Mouse (Mus musculus): ENCODE measurements at regions not wholly inside any gene's neighbourhood (a gene's known extent, or its start where the extent isn't known, plus 50 kb on each side); places are given as distances from the start of the nearest gene placed in this dataset.

DNA sequence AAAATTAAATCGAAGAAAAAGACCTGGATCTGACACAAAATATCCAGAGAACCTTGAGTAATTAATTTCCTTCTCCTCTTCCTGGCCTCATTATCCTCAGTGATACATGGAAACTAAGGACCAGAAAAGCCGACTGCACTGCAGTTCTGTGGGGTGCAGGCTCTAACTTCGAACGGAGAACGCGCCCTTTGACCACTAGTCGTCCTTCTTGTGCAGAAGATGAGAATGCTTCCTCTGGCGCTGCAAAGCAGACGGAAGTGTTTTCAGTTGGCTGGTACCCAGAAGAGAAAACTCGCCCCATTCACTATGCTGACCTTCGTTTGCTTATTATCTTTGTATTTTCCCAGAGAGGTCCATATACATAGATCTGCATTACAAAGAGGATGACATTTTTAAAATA is 117.7 kb downstream of the Csl start:
- H3K4me2 ChIP-seq, result no peak overlapping the region
- H3K36me3 ChIP-seq, result no peaks in the 10 kb centered on the region
- no peak for ATAC-seq (ENCODE audit: insufficient number of reproducible peaks, low FRiP score, low TSS enrichment, low read depth)
- H3K4me1 ChIP-seq, result 0 out of 2 replicates have a peak, but pooled peaks cover 4% of the 10 kb centered on the region
- no peaks in the 10 kb centered on the region; the same call in 1 of the 2 replicates for H3K27me3 ChIP-seq
- H3K9ac ChIP-seq, result no peak overlapping the region
- H3K4me3 ChIP-seq, result no peak overlapping the region
- H3K27ac ChIP-seq, result no peak overlapping the region
- 11% methylated on average over 11 of the region's 11 CpGs for WGBS
- no peaks in the 10 kb centered on the region for H3K9me3 ChIP-seq

GRCm38 (mm10) chr10:99642201-99642827 is 117.1 kb downstream of the Csl start:
- H3K9me3 ChIP-seq, result no peaks in the 10 kb centered on the region
- H3K27ac ChIP-seq, result no peak overlapping the region
- H3K4me2 ChIP-seq, result no peak overlapping the region
- ATAC-seq (ENCODE audit: insufficient number of reproducible peaks, low FRiP score, low TSS enrichment, low read depth), result no peak
- 0 out of 2 replicates have a peak, but pooled peaks cover 4% of the 10 kb centered on the region for H3K4me1 ChIP-seq
- no peaks in the 10 kb centered on the region; the same call in 1 of the 2 replicates for H3K27me3 ChIP-seq
- H3K9ac ChIP-seq, result no peak overlapping the region
- no peak overlapping the region for H3K4me3 ChIP-seq
- no peaks in the 10 kb centered on the region for H3K36me3 ChIP-seq
- WGBS, result 58% methylated on average over 4 of the region's 4 CpGs

DNA sequence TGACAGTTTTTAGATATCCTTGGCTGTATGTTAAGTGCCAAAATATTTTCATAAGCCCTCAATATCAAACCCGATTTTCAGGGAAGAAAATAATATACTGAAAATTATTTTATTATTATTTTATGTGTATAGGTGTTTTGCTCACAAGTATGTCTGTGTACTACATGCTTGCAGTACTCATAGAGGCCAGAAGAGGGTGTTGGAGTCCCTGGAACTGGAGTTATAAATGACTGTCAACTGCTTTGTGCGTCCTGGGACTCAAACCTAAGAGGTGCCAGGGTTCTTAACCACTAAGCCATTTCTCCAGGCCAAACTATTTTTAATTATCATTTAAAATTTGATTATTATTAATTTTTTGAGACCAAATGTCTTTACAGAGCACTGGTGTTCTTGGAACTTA is 114.5 kb downstream of the Csl start:
- Histone ChIP-seq H3K4me3 (no peak overlapping the region), H3K27me3 (no peaks in the 10 kb centered on the region; the same call in 1 of the 2 replicates), H3K4me1 (no peaks in the 10 kb centered on the region), H3K4me2 (no peak overlapping the region), H3K9me3 (no peaks in the 10 kb centered on the region), H3K9ac (no peak overlapping the region), H3K27ac (no peak overlapping the region), H3K36me3 (no peaks in the 10 kb centered on the region)
- WGBS, result 46% methylated on average over 2 of the region's 2 CpGs
- no peak for ATAC-seq (ENCODE audit: insufficient number of reproducible peaks, low FRiP score, low TSS enrichment, low read depth)

DNA sequence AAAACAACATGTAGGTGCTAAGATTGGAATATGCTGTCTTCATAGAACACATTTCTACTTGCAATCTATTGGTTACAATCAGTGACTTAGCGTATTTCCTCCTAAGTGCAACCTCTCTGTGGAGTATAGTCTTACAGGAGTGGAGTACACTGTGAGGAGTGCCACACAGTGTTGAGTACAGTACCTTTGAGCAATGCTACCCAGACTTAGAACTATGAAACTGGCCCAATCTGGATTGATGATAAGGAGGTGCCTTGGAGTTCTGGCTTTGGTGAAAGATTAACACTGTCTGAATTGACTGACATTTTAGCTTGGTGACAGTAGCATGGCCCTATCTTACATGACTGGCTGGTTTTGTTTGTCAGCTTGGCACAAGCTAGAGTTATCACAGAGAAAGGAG is 107.4 kb downstream of the Csl start:
- Histone ChIP-seq H3K4me1 (no peaks in the 10 kb centered on the region), H3K27ac (no peak overlapping the region), H3K4me3 (no peak overlapping the region), H3K36me3 (no peaks in the 10 kb centered on the region), H3K27me3 (no peaks in the 10 kb centered on the region), H3K9me3 (no peaks in the 10 kb centered on the region; the same call in 1 of the 2 replicates), H3K9ac (no peak overlapping the region), H3K4me2 (no peak overlapping the region)
- 94% methylated on average over 1 of the region's 1 CpGs for WGBS
- no peak for ATAC-seq (ENCODE audit: insufficient number of reproducible peaks, low FRiP score, low TSS enrichment, low read depth)

GRCm38 (mm10) chr10:99654284-99654683 is 105.2 kb downstream of the Csl start:
- no peaks in the 10 kb centered on the region for H3K27me3 ChIP-seq
- WGBS, result 83% methylated on average over 4 of the region's 4 CpGs

DNA sequence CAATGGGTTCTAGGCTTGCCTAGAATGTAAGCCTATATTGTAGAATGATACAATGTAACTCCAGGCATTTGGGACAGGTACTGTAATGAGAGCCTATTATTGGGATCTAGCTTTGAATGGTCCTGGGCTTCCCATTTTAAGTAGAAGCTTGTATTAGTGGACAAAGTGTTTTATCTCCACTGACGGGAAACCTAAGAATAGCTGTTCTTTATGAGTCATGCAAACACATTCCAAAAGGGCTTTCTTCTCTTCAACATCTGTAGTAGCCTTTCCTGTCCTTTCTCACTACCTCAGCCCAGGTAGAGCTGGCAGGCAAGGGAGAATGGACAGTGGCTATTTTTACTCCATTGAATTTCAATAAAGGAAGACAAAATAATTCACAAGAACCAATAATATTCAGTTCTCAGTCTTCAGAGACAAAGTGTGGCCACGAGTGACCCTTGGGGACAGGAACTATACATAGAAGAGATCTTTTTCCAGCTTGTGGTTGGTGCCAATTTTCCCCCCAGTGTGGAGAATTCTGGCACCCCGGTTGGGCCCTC is 82.8 kb downstream of the Csl start:
- no peaks in the 10 kb centered on the region for H3K9me3 ChIP-seq
- 76% methylated on average over 3 of the region's 3 CpGs for WGBS
- H3K4me1 ChIP-seq, result no peaks in the 10 kb centered on the region
- H3K4me3 ChIP-seq, result no peak overlapping the region
- no peak overlapping the region for H3K9ac ChIP-seq
- no peak overlapping the region for H3K27ac ChIP-seq
- no peaks in the 10 kb centered on the region for H3K27me3 ChIP-seq
- no peak for ATAC-seq (ENCODE audit: insufficient number of reproducible peaks, low FRiP score, low TSS enrichment, low read depth)
- H3K36me3 ChIP-seq, result no peaks in the 10 kb centered on the region
- H3K4me2 ChIP-seq, result no peak overlapping the region

More at GRCm38 (mm10) chr10:99654284-99654683, 105.2 kb downstream of the Csl start:
- no peak overlapping the region for H3K9ac ChIP-seq
- no peaks in the 10 kb centered on the region; the same call in 1 of the 2 replicates for H3K9me3 ChIP-seq
- H3K27ac ChIP-seq, result no peak overlapping the region
- H3K4me1 ChIP-seq, result no peaks in the 10 kb centered on the region
- no peak for ATAC-seq (ENCODE audit: insufficient number of reproducible peaks, low FRiP score, low TSS enrichment, low read depth)
- H3K4me2 ChIP-seq, result no peak overlapping the region
- no peak overlapping the region for H3K4me3 ChIP-seq
- H3K36me3 ChIP-seq, result no peaks in the 10 kb centered on the region

DNA sequence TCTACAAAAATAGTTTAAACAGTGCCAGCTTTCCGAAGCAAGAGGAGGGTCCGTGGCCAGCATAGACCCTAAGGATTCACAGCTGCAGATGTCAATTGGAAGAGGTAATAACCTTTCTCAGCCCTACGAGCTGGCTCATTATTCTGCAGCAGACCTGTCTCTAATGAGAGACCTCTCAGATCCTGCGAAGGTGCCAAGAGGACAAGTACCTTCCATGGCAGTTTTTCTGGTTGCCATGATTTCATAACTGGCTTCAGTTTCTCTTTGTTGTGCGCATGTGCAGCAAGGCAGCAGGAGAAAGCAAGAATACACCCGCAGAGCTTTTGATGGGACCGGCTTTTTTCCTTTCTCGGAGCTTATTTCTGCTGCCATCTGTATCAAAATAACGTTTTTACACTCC is 81.4 kb downstream of the Csl start:
- Histone ChIP-seq H3K27me3 (no peaks in the 10 kb centered on the region), H3K27ac (no peak overlapping the region), H3K4me2 (no peak overlapping the region), H3K9ac (no peak overlapping the region), H3K36me3 (no peaks in the 10 kb centered on the region), H3K4me3 (no peak overlapping the region), H3K9me3 (no peaks in the 10 kb centered on the region), H3K4me1 (no peaks in the 10 kb centered on the region)
- WGBS, result 68% methylated on average over 9 of the region's 9 CpGs
- ATAC-seq (ENCODE audit: insufficient number of reproducible peaks, low FRiP score, low TSS enrichment, low read depth), result no peak

GRCm38 (mm10) chr10:99679813-99680212 is 79.6 kb downstream of the Csl start:
- no peaks in the 10 kb centered on the region for H3K27me3 ChIP-seq
- no peak overlapping the region for H3K9ac ChIP-seq
- no peaks in the 10 kb centered on the region for H3K36me3 ChIP-seq
- H3K4me2 ChIP-seq, result no peak overlapping the region
- H3K4me1 ChIP-seq, result no peaks in the 10 kb centered on the region
- no peak overlapping the region for H3K27ac ChIP-seq
- no peak for ATAC-seq (ENCODE audit: insufficient number of reproducible peaks, low FRiP score, low TSS enrichment, low read depth)
- 91% methylated on average over 6 of the region's 6 CpGs for WGBS
- H3K9me3 ChIP-seq, result no peaks in the 10 kb centered on the region
- H3K4me3 ChIP-seq, result no peak overlapping the region

DNA sequence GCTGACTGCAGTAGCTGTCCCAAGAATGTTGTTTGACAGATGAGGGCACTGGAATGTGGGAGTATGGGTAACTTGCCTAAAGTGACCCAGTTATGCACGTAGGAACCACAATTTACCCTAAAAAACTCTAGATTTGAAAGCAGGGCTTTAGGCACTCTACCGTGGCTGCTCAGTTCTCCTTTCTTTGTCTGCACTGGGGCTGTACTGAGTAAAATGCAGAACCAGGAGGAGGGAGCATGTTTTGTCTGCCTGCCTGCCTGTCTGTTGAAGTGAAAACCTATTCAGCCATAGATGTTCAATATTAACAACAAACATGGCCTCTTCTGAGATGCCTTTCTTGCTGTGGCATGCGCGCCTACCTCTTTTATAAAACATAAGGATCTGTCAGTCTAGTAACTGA is 77.5 kb downstream of the Csl start:
- Histone ChIP-seq H3K9ac (no peak overlapping the region), H3K4me2 (no peak overlapping the region), H3K27ac (no peak overlapping the region), H3K9me3 (no peaks in the 10 kb centered on the region), H3K4me3 (no peak overlapping the region), H3K36me3 (no peaks in the 10 kb centered on the region), H3K27me3 (no peaks in the 10 kb centered on the region), H3K4me1 (no peaks in the 10 kb centered on the region)
- 82% methylated on average over 4 of the region's 4 CpGs for WGBS
- no peak for ATAC-seq (ENCODE audit: insufficient number of reproducible peaks, low FRiP score, low TSS enrichment, low read depth)

DNA sequence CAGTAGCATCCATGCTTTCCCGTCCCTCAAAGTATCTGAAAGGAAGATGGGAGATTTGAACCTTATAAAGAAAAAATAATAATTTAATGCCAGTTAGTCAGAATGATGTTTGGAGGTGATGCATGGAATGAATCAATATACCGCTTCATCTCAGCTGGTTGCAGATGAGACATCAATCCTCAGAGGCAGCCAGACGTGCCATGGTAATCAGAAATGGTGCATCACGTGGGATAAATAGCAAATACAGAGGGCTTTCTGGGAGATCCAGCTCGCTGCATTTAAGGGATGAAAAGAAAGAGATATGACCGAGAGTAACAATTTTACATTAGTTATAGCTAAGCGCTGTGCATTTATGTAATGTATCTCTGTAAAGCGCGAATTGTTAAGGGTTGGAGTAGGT is 77.1 kb downstream of the Csl start:
- Histone ChIP-seq H3K9me3 (no peaks in the 10 kb centered on the region), H3K36me3 (no peaks in the 10 kb centered on the region), H3K4me1 (no peaks in the 10 kb centered on the region), H3K9ac (no peak overlapping the region), H3K27ac (no peak overlapping the region), H3K4me2 (no peak overlapping the region), H3K27me3 (no peaks in the 10 kb centered on the region), H3K4me3 (no peak overlapping the region)
- no peak for ATAC-seq (ENCODE audit: insufficient number of reproducible peaks, low FRiP score, low TSS enrichment, low read depth)
- 90% methylated on average over 9 of the region's 9 CpGs for WGBS

GRCm38 (mm10) chr10:99683310-99683709 is 76.1 kb downstream of the Csl start:
- H3K9me3 ChIP-seq, result no peaks in the 10 kb centered on the region
- no peak overlapping the region for H3K4me3 ChIP-seq
- H3K27ac ChIP-seq, result no peak overlapping the region
- no peak for ATAC-seq (ENCODE audit: insufficient number of reproducible peaks, low FRiP score, low TSS enrichment, low read depth)
- 51% methylated on average over 3 of the region's 3 CpGs for WGBS
- H3K4me1 ChIP-seq, result no peaks in the 10 kb centered on the region
- no peaks in the 10 kb centered on the region for H3K27me3 ChIP-seq
- no peaks in the 10 kb centered on the region for H3K36me3 ChIP-seq
- no peak overlapping the region for H3K9ac ChIP-seq
- no peak overlapping the region for H3K4me2 ChIP-seq

DNA sequence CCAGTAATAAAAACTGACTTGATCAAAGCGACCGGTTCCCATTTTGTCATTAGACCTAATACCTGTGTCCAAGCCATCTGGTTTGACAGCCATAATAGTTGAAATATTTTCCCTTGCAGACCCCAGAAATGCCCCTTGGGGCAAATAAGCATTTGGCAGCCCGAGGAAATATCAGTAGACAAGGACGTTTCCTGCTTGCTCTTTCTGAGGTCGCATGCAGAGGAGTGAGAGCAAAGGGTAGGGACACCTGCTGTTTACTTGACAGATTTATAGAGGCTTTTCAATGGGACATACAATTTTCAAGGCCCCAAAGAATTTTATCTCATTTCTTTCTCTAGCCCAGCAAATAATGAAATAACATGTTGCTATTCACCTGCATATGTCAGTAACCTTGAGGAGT is 73.5 kb downstream of the Csl start:
- Histone ChIP-seq H3K4me3 (no peak overlapping the region), H3K27ac (no peak overlapping the region), H3K4me1 (no peaks in the 10 kb centered on the region), H3K36me3 (no peaks in the 10 kb centered on the region), H3K9ac (no peak overlapping the region), H3K27me3 (no peaks in the 10 kb centered on the region), H3K4me2 (no peak overlapping the region), H3K9me3 (no peaks in the 10 kb centered on the region)
- ATAC-seq (ENCODE audit: insufficient number of reproducible peaks, low FRiP score, low TSS enrichment, low read depth), result no peak
- WGBS, result 13% methylated on average over 5 of the region's 5 CpGs

DNA sequence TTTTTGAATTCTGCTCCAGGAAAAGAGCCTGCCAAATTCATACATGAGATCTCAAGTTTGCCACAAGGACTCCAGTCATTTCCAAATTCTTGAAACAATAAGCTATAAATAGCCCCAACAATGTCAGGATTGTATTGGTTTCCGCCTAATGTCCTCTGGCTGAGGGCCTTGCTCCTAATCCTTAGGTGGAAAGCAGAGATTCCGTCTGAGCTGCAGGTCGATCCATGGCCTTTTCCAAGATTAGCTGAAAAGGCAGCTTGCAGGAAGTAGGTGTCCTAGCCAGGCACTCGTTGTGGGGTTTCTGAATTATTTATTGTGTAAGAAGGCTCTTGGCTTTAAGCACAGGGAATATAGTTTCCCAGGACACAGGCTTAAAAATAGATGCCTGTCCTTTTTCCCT is 72.4 kb downstream of the Csl start:
- Histone ChIP-seq H3K27me3 (no peaks in the 10 kb centered on the region), H3K4me3 (no peak overlapping the region), H3K9ac (no peak overlapping the region), H3K4me1 (no peaks in the 10 kb centered on the region), H3K4me2 (no peak overlapping the region), H3K27ac (no peak overlapping the region), H3K36me3 (no peaks in the 10 kb centered on the region), H3K9me3 (no peaks in the 10 kb centered on the region)
- WGBS, result 51% methylated on average over 4 of the region's 4 CpGs
- no peak for ATAC-seq (ENCODE audit: insufficient number of reproducible peaks, low FRiP score, low TSS enrichment, low read depth)

All from limb, embryonic 15.5 days (tissue).